Mouse (Mus musculus) heart, embryonic 14.5 days (tissue): ENCODE measurements at regions not wholly inside any gene's neighbourhood (a gene's known extent, or its start where the extent isn't known, plus 50 kb on each side); places are given as distances from the start of the nearest gene placed in this dataset.

ENCODE experiments used
- ATAC-seq: fragments of 200-750 bp; cut with Nextera tagmentation; 2 replicates; pipeline ENCODE4 v1.8.0; 2017; ENCODE audit warnings: low read depth, moderate TSS enrichment; ENCODE audit not compliant: insufficient number of reproducible peaks, insufficient read depth, low FRiP score
- H3K27ac ChIP-seq, 2 experiments: fragments of 200-500 bp in 1 of 2; fragments of 300-500 bp in 1 of 2; sonication (generic) in 1 of 2; replicated peaks in 1 of 2; 2 replicates each; pipeline ENCODE4 v1.5.1; 2012 to 2014; ENCODE audit warnings: low read depth in 2 of 2, low read length in 2 of 2, control low read depth in 1 of 2, mild to moderate bottlenecking in 1 of 2, mixed read lengths in 1 of 2; ENCODE audit not compliant: control insufficient read depth in 1 of 2, insufficient read depth in 1 of 2
- H3K27me3 ChIP-seq: fragments of 300-500 bp; sonication (generic); 2 replicates; pipeline ENCODE4 v1.6.1; 2014; ENCODE audit warnings: mild to moderate bottlenecking, low read length, control low read depth; ENCODE audit not compliant: control insufficient read depth, insufficient read depth
- H3K36me3 ChIP-seq: fragments of 300-500 bp; sonication (generic); 2 replicates; pipeline ENCODE4 v1.6.1; 2014; ENCODE audit warnings: mild to moderate bottlenecking, control low read depth, low read length, mixed read lengths; ENCODE audit not compliant: control insufficient read depth, insufficient read depth
- H3K4me1 ChIP-seq, 2 experiments: fragments of 200-500 bp in 1 of 2; fragments of 300-500 bp in 1 of 2; sonication (generic) in 1 of 2; 2 replicates each; pipeline ENCODE4 v1.6.1; 2012 to 2014; ENCODE audit warnings: low read length in 2 of 2, control low read depth in 1 of 2, mixed read lengths in 1 of 2; ENCODE audit not compliant: control insufficient read depth in 2 of 2, insufficient read depth in 2 of 2
- H3K4me2 ChIP-seq: fragments of 300-500 bp; sonication (generic); 2 replicates; pipeline ENCODE4 v1.6.1; 2014; ENCODE audit warnings: mild to moderate bottlenecking, low read length
- H3K4me3 ChIP-seq, 2 experiments: fragments of 200-500 bp in 1 of 2; fragments of 300-500 bp in 1 of 2; sonication (generic) in 1 of 2; 2 replicates each; pipeline ENCODE4 v1.5.1; 2012 to 2014; ENCODE audit warnings: low read length in 2 of 2, mild to moderate bottlenecking in 2 of 2, control low read depth in 1 of 2, low read depth in 1 of 2, moderate library complexity in 1 of 2; ENCODE audit not compliant: control insufficient read depth in 1 of 2, insufficient read depth in 1 of 2
- H3K9ac ChIP-seq: fragments of 300-500 bp; sonication (generic); 2 replicates; pipeline ENCODE4 v1.6.1; 2014; ENCODE audit warnings: mild to moderate bottlenecking, low read length
- H3K9me3 ChIP-seq: fragments of 300-500 bp; sonication (generic); 2 replicates; pipeline ENCODE4 v1.6.1; 2016; ENCODE audit warnings: low read length, control low read depth; ENCODE audit not compliant: control insufficient read depth
- WGBS: fragments of 180-500 bp; shearing (Covaris S2); extraction: QIAGEN DNeasy Blood & Tissue Kit; methylation state at CpG from one replicate; pipeline ENCODE4 v1.1.7; 2014; 5-methylcytosine and 5-hydroxymethylcytosine counted together

DNA sequence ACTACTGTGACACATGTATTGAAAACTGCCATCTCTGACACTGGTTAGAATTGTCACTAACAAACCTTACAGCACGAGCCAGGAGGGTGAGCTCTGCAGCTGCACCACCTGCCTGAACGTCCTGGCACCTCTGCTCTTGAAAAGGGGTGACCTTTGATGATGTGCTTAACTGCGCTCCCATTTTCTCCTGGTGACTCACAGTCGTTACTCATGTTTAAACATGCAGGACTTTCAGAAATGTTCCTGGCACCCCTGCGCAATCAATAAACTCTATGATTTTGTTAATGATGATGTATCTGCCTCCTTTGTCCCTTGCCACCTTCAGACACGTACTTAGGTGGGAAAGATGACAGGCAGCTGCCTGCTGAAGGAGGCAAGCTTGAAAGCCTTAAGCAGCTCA is 121.1 kb upstream of the Htr2a start:
- Histone ChIP-seq H3K27ac (no peak overlapping the region), H3K9ac (no peak overlapping the region), H3K27me3 (no peaks in the 10 kb centered on the region), H3K4me1 (no peaks in the 10 kb centered on the region), H3K36me3 (no peaks in the 10 kb centered on the region), H3K9me3 (no peaks in the 10 kb centered on the region), H3K4me2 (no peak overlapping the region), H3K4me3 (no peak overlapping the region)
- ATAC-seq = no peak
- WGBS = 63% methylated on average over 6 of the region's 6 CpGs

GRCm38 (mm10) chr14:74521669-74522068 is 119.0 kb upstream of the Htr2a start:
- no peaks in the 10 kb centered on the region for H3K36me3 ChIP-seq
- no peaks in the 10 kb centered on the region for H3K9me3 ChIP-seq
- no peak overlapping the region for H3K27ac ChIP-seq
- H3K4me3 ChIP-seq = no peak overlapping the region
- ATAC-seq = no peak
- H3K4me1 ChIP-seq = no peaks in the 10 kb centered on the region
- no peaks in the 10 kb centered on the region for H3K27me3 ChIP-seq
- no peak overlapping the region for H3K4me2 ChIP-seq
- H3K9ac ChIP-seq = no peak overlapping the region
- WGBS = 78% methylated on average over 3 of the region's 3 CpGs

GRCm38 (mm10) chr14:74527246-74527645 is 113.4 kb upstream of the Htr2a start:
- Histone ChIP-seq H3K4me3 (no peak overlapping the region), H3K27ac (no peak overlapping the region), H3K9me3 (no peaks in the 10 kb centered on the region), H3K9ac (no peak overlapping the region), H3K27me3 (no peaks in the 10 kb centered on the region), H3K36me3 (no peaks in the 10 kb centered on the region), H3K4me2 (no peak overlapping the region), H3K4me1 (no peaks in the 10 kb centered on the region)
- ATAC-seq = no peak
- 55% methylated on average over 4 of the region's 4 CpGs for WGBS

GRCm38 (mm10) chr14:74529368-74529951 is 111.2 kb upstream of the Htr2a start:
- WGBS = 84% methylated on average over 7 of the region's 7 CpGs
- no peak overlapping the region for H3K4me2 ChIP-seq

GRCm38 (mm10) chr14:74538187-74538586 is 102.5 kb upstream of the Htr2a start:
- WGBS = 82% methylated on average over 2 of the region's 2 CpGs
- Histone ChIP-seq H3K9ac (no peak overlapping the region), H3K4me1 (no peaks in the 10 kb centered on the region), H3K4me2 (no peak overlapping the region), H3K9me3 (no peaks in the 10 kb centered on the region), H3K36me3 (no peaks in the 10 kb centered on the region), H3K4me3 (no peak overlapping the region), H3K27me3 (no peaks in the 10 kb centered on the region), H3K27ac (no peak overlapping the region)
- no peak for ATAC-seq

More at GRCm38 (mm10) chr14:74529368-74529951, 111.2 kb upstream of the Htr2a start:
- Histone ChIP-seq H3K27ac (no peak overlapping the region), H3K9ac (no peak overlapping the region), H3K27me3 (no peaks in the 10 kb centered on the region), H3K36me3 (no peaks in the 10 kb centered on the region), H3K9me3 (no peaks in the 10 kb centered on the region), H3K4me3 (no peak overlapping the region), H3K4me1 (no peaks in the 10 kb centered on the region)
- ATAC-seq = no peak

- Histone ChIP-seq H3K4me1 (no peaks in the 10 kb centered on the region), H3K9me3 (no peaks in the 10 kb centered on the region), H3K36me3 (no peaks in the 10 kb centered on the region), H3K27me3 (no peaks in the 10 kb centered on the region), H3K4me2 (no peak overlapping the region), H3K27ac (no peak overlapping the region), H3K4me3 (no peak overlapping the region), H3K9ac (no peak overlapping the region)
- no peak for ATAC-seq
- WGBS = 83% methylated on average over 3 of the region's 3 CpGs
These were observed 96.6 kb upstream of the Htr2a start for GRCm38 (mm10) chr14:74544028-74544427.

- no peak overlapping the region for H3K4me2 ChIP-seq
- no peak for ATAC-seq
- H3K27me3 ChIP-seq = no peaks in the 10 kb centered on the region
- no peaks in the 10 kb centered on the region for H3K9me3 ChIP-seq
- H3K36me3 ChIP-seq = no peaks in the 10 kb centered on the region
- H3K4me1 ChIP-seq = no peaks in the 10 kb centered on the region
- no peak overlapping the region for H3K27ac ChIP-seq
- no peak overlapping the region for H3K4me3 ChIP-seq
- WGBS = 94% methylated on average over 2 of the region's 2 CpGs
- no peak overlapping the region for H3K9ac ChIP-seq
These were observed 89.5 kb upstream of the Htr2a start for GRCm38 (mm10) chr14:74551091-74551490.

DNA sequence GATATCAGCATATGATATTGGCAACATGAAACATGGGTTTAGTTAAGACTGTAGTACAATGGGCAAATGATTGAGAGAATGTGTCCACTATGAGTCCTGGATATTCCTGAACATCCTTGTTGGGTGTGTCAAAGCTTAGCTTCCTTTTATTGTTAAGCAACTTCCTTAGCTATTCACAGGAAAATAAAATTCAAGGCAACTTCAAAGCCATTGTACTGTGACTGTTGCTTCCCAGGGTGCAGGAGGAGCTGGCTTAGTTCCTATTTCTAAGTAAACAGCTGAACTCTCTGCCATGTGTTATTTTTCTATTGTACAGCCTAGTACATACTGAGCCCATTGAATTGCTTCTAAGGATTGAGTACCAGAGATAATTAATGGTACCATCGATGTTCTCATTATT is 87.0 kb upstream of the Htr2a start:
- Histone ChIP-seq H3K9me3 (no peaks in the 10 kb centered on the region), H3K4me3 (no peak overlapping the region), H3K4me2 (no peak overlapping the region), H3K27me3 (no peaks in the 10 kb centered on the region), H3K4me1 (no peaks in the 10 kb centered on the region), H3K36me3 (no peaks in the 10 kb centered on the region), H3K27ac (no peak overlapping the region), H3K9ac (no peak overlapping the region)
- ATAC-seq = no peak
- WGBS = 72% methylated on average over 1 of the region's 1 CpGs
